Mouse (Mus musculus) myocyte (in vitro differentiated cells): Measurements from ENCODE around the gene Fbxo17. TPM values are rescaled to one million over a fixed set of nuclear protein-coding genes. Genes with fewer than 3 reads are reported as not detected.

Source experiments
- H3K27me3 ChIP-seq: one replicate; pipeline ENCODE4 v1.6.1; 2011; ENCODE audit not compliant: control insufficient read depth, insufficient read depth, insufficient read length
- H3K36me3 ChIP-seq: one replicate; pipeline ENCODE4 v1.6.1; 2011; ENCODE audit not compliant: control insufficient read depth, insufficient read depth
- H3K4me2 ChIP-seq: one replicate; pipeline ENCODE4 v1.6.1; 2011; ENCODE audit warnings: low read depth, control low read depth
- H3K4me3 ChIP-seq: one replicate; pipeline ENCODE4 v1.5.1; 2011; ENCODE audit warnings: mild to moderate bottlenecking, control low read depth, moderate library complexity
- H3K79me2 ChIP-seq: one replicate; pipeline ENCODE4 v1.6.1; 2011; ENCODE audit not compliant: control insufficient read depth, insufficient read depth
- H3ac ChIP-seq: one replicate; pipeline ENCODE4 v1.6.1; 2011; ENCODE audit not compliant: control insufficient read depth, insufficient read length
- CEBPB ChIP-seq: IDR thresholded peaks from 2 replicates; pipeline ENCODE4 v1.6.1; 2011; ENCODE audit warnings: mild to moderate bottlenecking, moderate library complexity; ENCODE audit not compliant: poor library complexity, insufficient read depth, severe bottlenecking
- E2F4 ChIP-seq: IDR thresholded peaks from one replicate; pipeline ENCODE4 v1.6.1; 2011; ENCODE audit warnings: mild to moderate bottlenecking, control low read depth, moderate library complexity; ENCODE audit not compliant: insufficient read depth
- MAX ChIP-seq: IDR thresholded peaks from one replicate; pipeline ENCODE4 v1.6.1; 2011; ENCODE audit warnings: low read depth, mild to moderate bottlenecking, control low read depth
- MYOD1 ChIP-seq, 3 experiments: IDR thresholded peaks; one replicate each; pipeline ENCODE4 v1.6.1; 2011; ENCODE audit warnings: control low read depth in 2 of 3, low read depth in 2 of 3, mild to moderate bottlenecking in 2 of 3, moderate library complexity in 1 of 3; ENCODE audit not compliant: insufficient read length in 2 of 3, control insufficient read depth in 1 of 3
- MYOG ChIP-seq, 3 experiments: IDR thresholded peaks; one replicate each; pipeline ENCODE4 v1.6.1; 2011; ENCODE audit warnings: control low read depth in 2 of 3, low read depth in 2 of 3, mild to moderate bottlenecking in 2 of 3; ENCODE audit not compliant: insufficient read length in 2 of 3, control insufficient read depth in 1 of 3, insufficient read depth in 1 of 3
- POLR2A ChIP-seq: IDR thresholded peaks from one replicate; pipeline ENCODE4 v1.6.1; 2011; ENCODE audit warnings: low read depth, mild to moderate bottlenecking, control low read depth, moderate library complexity; ENCODE audit not compliant: insufficient read length
- POLR2AphosphoS2 ChIP-seq: IDR thresholded peaks from one replicate; pipeline ENCODE4 v1.6.1; 2011; ENCODE audit warnings: low read depth, control low read depth; ENCODE audit not compliant: insufficient read length
- REST ChIP-seq: IDR thresholded peaks from one replicate; pipeline ENCODE4 v1.6.1; 2011; ENCODE audit warnings: mild to moderate bottlenecking, control low read depth, moderate library complexity; ENCODE audit not compliant: insufficient read depth, insufficient read length
- SRF ChIP-seq: IDR thresholded peaks from one replicate; pipeline ENCODE4 v1.6.1; 2011; ENCODE audit warnings: low read depth; ENCODE audit not compliant: control insufficient read depth, insufficient read length
- TCF12 ChIP-seq: IDR thresholded peaks from one replicate; pipeline ENCODE4 v1.6.1; 2011; ENCODE audit warnings: mild to moderate bottlenecking, control low read depth; ENCODE audit not compliant: poor library complexity, insufficient read depth, severe bottlenecking
- TCF3 ChIP-seq: IDR thresholded peaks from one replicate; pipeline ENCODE4 v1.6.1; 2011; ENCODE audit warnings: low read depth, control low read depth; ENCODE audit not compliant: insufficient read length
- USF1 ChIP-seq: IDR thresholded peaks from one replicate; pipeline ENCODE4 v1.6.1; 2011; ENCODE audit warnings: low read depth, mild to moderate bottlenecking, control low read depth, moderate library complexity
- polyA plus RNA-seq: library from polyadenylated mRNA; unstranded; fragments of >200 nt; fragmentation: generic; extraction: Trizol; gene quantifications from one replicate; pipeline ENCODE4 v1.2.1, GENCODE M21; 2012; ENCODE audit warnings: missing spikeins

The Fbxo17 gene
- polyA plus RNA-seq, 1 experiment, result 33.1 TPM

- Histone ChIP-seq H3ac (no peak overlapping the region), H3K36me3 (peaks cover 13% of the 10 kb centered on the region), H3K4me3 (no peak overlapping the region), H3K27me3 (no peaks in the 10 kb centered on the region), H3K79me2 (no peaks in the 10 kb centered on the region), H3K4me2 (no peak overlapping the region)
- TF ChIP-seq TCF12 (no peak), POLR2AphosphoS2 (no peak), E2F4 (no peak), MYOD1 (IDR thresholded peaks at IDR 0.05; ENCODE audit: control insufficient read depth in 1 of 3, insufficient read length in 2 of 3, low read depth in 2 of 3) (no peak), MYOG (IDR thresholded peaks at IDR 0.05; ENCODE audit: control insufficient read depth in 1 of 3, insufficient read depth in 1 of 3, insufficient read length in 2 of 3, low read depth in 2 of 3) (no peak), USF1 (no peak)
Measured at GRCm38 (mm10) chr7:28733211-28733610, 16.6 kb downstream of the Fbxo17 start.

DNA sequence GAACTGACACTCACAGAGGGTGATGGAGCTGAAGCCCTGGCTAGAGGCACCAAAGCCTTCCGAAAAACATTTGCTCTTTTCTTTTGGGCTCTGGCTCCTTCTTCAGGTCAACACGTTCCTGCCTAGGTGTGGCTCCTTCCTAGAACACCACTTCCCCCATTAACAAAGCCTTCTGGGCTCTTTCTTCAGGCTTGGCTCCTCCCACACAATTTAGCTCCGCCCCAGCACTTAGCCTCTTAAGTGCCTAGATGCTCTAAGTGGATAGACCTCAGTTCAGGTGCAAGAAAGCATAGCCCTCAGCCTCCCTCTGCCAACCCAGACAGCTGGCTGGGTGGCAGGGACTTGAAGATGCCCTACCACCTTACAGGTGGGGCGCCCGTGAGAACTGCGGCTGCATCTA lies 19.1 kb downstream of the Fbxo17 start:
- H3K36me3 ChIP-seq, result peaks cover 13% of the 10 kb centered on the region

GRCm38 (mm10) chr7:28739829-28740228 lies 23.2 kb downstream of the Fbxo17 start:
- no peak for TF ChIP-seq REST
- peak; percentile 31 for TF ChIP-seq POLR2AphosphoS2
- H3ac ChIP-seq, result no peak overlapping the region
- H3K27me3 ChIP-seq, result no peaks in the 10 kb centered on the region
- no peaks in the 10 kb centered on the region for H3K79me2 ChIP-seq
- H3K4me2 ChIP-seq, result no peak overlapping the region
- no peak overlapping the region for H3K4me3 ChIP-seq
- H3K36me3 ChIP-seq, result peaks cover 13% of the 10 kb centered on the region

More for the DNA sequence above, 19.1 kb downstream of the Fbxo17 start:
- Histone ChIP-seq H3K79me2 (no peaks in the 10 kb centered on the region), H3K27me3 (no peaks in the 10 kb centered on the region), H3ac (no peak overlapping the region), H3K4me2 (no peak overlapping the region), H3K4me3 (no peak overlapping the region)
- TF ChIP-seq USF1, result no peak
- no peak for TF ChIP-seq POLR2AphosphoS2
- TF ChIP-seq REST, result no peak
- TF ChIP-seq MAX, result no peak
- TF ChIP-seq MYOD1 (IDR thresholded peaks at IDR 0.05; ENCODE audit: control insufficient read depth in 1 of 3, insufficient read length in 2 of 3, low read depth in 2 of 3), result no peak
- TF ChIP-seq E2F4, result no peak
- no peak for TF ChIP-seq CEBPB
- TF ChIP-seq POLR2A, result no peak
- no peak for TF ChIP-seq MYOG (IDR thresholded peaks at IDR 0.05; ENCODE audit: control insufficient read depth in 1 of 3, insufficient read depth in 1 of 3, insufficient read length in 2 of 3, low read depth in 2 of 3)
- no peak for TF ChIP-seq TCF12
- TF ChIP-seq SRF, result no peak
- TF ChIP-seq TCF3, result no peak

GRCm38 (mm10) chr7:28740949-28741348 lies 24.3 kb downstream of the Fbxo17 start:
- Histone ChIP-seq H3K36me3 (peaks cover 10% of the 10 kb centered on the region), H3K27me3 (no peaks in the 10 kb centered on the region), H3K4me2 (peak overlapping the region; percentile 88), H3K4me3 (peak overlapping the region; percentile 73), H3ac (peak overlapping the region; percentile 54), H3K79me2 (no peaks in the 10 kb centered on the region)
- TF ChIP-seq MYOD1 (IDR thresholded peaks at IDR 0.05; ENCODE audit: control insufficient read depth in 1 of 3, insufficient read length in 2 of 3, low read depth in 2 of 3) (no peak), REST (no peak), POLR2AphosphoS2 (no peak), CEBPB (no peak), POLR2A (no peak), TCF3 (no peak)

GRCm38 (mm10) chr7:28741368-28741708 lies 24.7 kb downstream of the Fbxo17 start:
- Histone ChIP-seq H3K27me3 (no peaks in the 10 kb centered on the region), H3ac (peak overlapping the region; percentile 54), H3K36me3 (peaks cover 10% of the 10 kb centered on the region), H3K79me2 (no peaks in the 10 kb centered on the region), H3K4me3 (peak overlapping the region; percentile 73), H3K4me2 (peak overlapping the region; percentile 88)
- no peak for TF ChIP-seq MYOD1 (IDR thresholded peaks at IDR 0.05; ENCODE audit: control insufficient read depth in 1 of 3, insufficient read length in 2 of 3, low read depth in 2 of 3)
- no peak for TF ChIP-seq MYOG (IDR thresholded peaks at IDR 0.05; ENCODE audit: control insufficient read depth in 1 of 3, insufficient read depth in 1 of 3, insufficient read length in 2 of 3, low read depth in 2 of 3)
- no peak for TF ChIP-seq MAX
- no peak for TF ChIP-seq POLR2AphosphoS2
- no peak for TF ChIP-seq REST
- TF ChIP-seq SRF, result no peak
- no peak for TF ChIP-seq E2F4
- TF ChIP-seq USF1, result no peak
- TF ChIP-seq POLR2A, result no peak
- no peak for TF ChIP-seq TCF3
- no peak for TF ChIP-seq CEBPB
- TF ChIP-seq TCF12, result no peak
